Mouse (Mus musculus) kidney, postnatal 0 days (tissue): Measurements from ENCODE around the gene Fam107b. TPM values are rescaled to one million over a fixed set of nuclear protein-coding genes. Genes with fewer than 3 reads are reported as not detected.
A peak's percentile ranks its signal among the peaks of the same experiment; 100 is the strongest.

ENCODE experiments used
- ATAC-seq: fragments of 200-750 bp; cut with Nextera tagmentation; replicated peaks from 2 replicates; pipeline ENCODE4 v1.8.0; 2017; ENCODE audit warnings: low read depth, moderate number of reproducible peaks, moderate TSS enrichment, moderate library complexity; ENCODE audit not compliant: low FRiP score
- DNase-seq: peaks from one replicate; pipeline ENCODE4 v3.0.0-alpha.2; 2016; ENCODE audit warnings: low spot score
- H3K27ac ChIP-seq: fragments of 300-500 bp; sonication (generic); 2 replicates; pipeline ENCODE4 v1.5.1; 2014; ENCODE audit warnings: mild to moderate bottlenecking
- H3K27me3 ChIP-seq: fragments of 300-500 bp; sonication (generic); 2 replicates; pipeline ENCODE4 v1.6.1; 2014; ENCODE audit warnings: low read length, mixed read lengths; ENCODE audit not compliant: insufficient read depth
- H3K36me3 ChIP-seq: fragments of 300-500 bp; sonication (generic); 2 replicates; pipeline ENCODE4 v1.6.1; 2014; ENCODE audit warnings: low read length, mixed read lengths; ENCODE audit not compliant: insufficient read depth
- H3K4me1 ChIP-seq: fragments of 300-500 bp; sonication (generic); replicated peaks from 2 replicates; pipeline ENCODE4 v1.6.1; 2014; ENCODE audit warnings: antibody characterized with exemption, low read length, mixed read lengths; ENCODE audit not compliant: insufficient read depth
- H3K4me2 ChIP-seq: fragments of 300-500 bp; sonication (generic); 2 replicates; pipeline ENCODE4 v1.6.1; 2014; ENCODE audit warnings: mild to moderate bottlenecking, low read length, moderate library complexity, mixed read lengths
- H3K4me3 ChIP-seq: fragments of 300-500 bp; sonication (generic); replicated peaks from 2 replicates; pipeline ENCODE4 v1.5.1; 2014; ENCODE audit warnings: low read depth, low read length
- H3K9ac ChIP-seq: fragments of 300-500 bp; sonication (generic); 2 replicates; pipeline ENCODE4 v1.6.1; 2014; ENCODE audit warnings: low read depth, low read length
- H3K9me3 ChIP-seq: fragments of 300-500 bp; sonication (generic); replicated peaks from 2 replicates; pipeline ENCODE4 v1.6.1; 2016; ENCODE audit warnings: low read length, inconsistent platforms, mixed read lengths
- CTCF ChIP-seq: IDR thresholded peaks from 2 replicates; pipeline ENCODE4 v1.5.1; 2016; ENCODE audit warnings: antibody characterized with exemption, low read depth, mild to moderate bottlenecking, moderate library complexity
- WGBS: fragments of 180-500 bp; shearing (Covaris S2); extraction: QIAGEN DNeasy Blood & Tissue Kit; methylation state at CpG from one replicate; pipeline ENCODE4 v1.1.7; 2014; 5-methylcytosine and 5-hydroxymethylcytosine counted together
- polyA plus RNA-seq: library from polyadenylated mRNA; unstranded; fragments of >200 nt; fragmentation: Nextera tagmentation; extraction: Ambion mirVana; gene quantifications from 2 replicates; pipeline ENCODE4 v1.2.1, GENCODE M21; 2015

Fam107b gene
- polyA plus RNA-seq, 1 experiment from 2014 or later: 62.6 TPM

DNA sequence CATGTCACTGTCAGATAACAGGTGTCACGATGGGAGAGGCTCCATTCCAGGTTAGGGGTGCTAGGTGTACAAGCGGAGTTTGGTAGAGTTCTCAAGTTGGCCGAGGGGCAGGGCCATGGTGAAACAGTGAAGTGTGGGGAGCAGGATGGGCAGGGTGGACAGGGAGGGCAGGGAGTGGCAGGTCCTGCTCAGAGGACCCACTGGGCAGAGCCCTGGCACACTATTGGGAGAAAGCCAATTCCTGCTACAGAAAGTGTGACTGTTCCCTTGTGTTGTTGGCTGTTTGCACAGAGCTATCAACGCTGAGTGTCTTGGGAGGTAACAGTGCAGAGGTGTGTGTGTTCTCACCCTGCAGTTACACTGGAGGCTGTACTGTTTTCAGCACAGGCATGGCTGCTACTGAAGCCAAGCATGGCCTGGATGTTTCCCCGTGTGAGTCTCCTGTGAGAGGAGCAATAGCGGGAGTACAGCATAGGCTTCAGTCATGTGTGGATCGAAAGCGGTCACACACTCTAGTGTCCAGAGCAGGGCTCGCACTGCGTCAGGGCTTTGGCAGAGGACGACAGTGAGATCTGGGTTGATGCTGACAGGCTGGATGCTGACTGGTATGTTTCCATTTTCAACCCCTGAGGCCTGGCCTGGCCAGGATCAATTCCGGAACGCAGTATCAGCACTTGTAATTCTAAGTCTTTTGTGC is 175.8 kb downstream of the Fam107b start:
- Histone ChIP-seq H3K4me2 (no peak overlapping the region), H3K4me3 (no peak overlapping the region), H3K4me1 (peaks cover 13% of the 10 kb centered on the region), H3K27me3 (no peaks in the 10 kb centered on the region), H3K9me3 (no peaks in the 10 kb centered on the region), H3K36me3 (no peaks in the 10 kb centered on the region), H3K9ac (no peak overlapping the region), H3K27ac (no peak overlapping the region)
- ATAC-seq: no peak
- no peak for TF ChIP-seq CTCF
- WGBS: 77% methylated on average over 13 of the region's 13 CpGs
- DNase-seq: no peak

DNA sequence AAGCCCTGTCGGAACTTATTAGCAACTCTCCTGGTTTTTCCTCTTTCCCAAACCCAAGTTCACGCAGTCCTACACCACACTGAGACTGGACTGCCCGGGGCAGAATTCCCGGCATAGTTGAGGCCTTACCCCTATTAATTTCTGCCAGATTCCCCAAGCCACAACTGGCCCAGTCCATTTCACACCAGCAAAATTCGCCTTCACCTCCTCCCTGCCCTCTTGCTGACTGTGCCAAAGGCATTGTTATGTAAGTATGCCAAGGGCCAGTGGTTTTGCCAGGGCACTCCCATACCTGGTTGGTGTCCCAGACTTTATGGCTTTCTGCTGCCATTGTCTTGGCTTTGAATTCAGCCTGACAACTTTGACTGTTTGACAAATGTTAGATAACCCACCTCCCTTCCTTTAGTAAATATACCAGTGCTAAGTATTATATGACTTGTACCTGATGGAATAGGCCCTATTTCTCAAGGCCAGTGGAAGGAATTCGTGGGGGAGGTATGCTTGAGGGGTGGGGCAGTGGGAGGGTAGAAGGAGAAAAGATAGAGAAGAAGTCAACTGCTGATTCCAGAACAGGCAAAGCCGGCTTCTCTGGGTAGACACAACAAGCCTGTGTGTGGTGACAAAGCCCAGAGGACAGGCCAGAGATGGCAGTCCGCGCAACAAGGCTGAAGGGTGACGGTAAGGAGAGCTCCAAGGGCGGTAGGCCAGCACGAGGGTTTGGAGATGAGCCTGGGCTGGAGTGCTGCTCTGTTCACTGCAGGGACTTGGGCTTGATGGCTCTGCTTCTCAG is 178.6 kb downstream of the Fam107b start:
- no peak overlapping the region for H3K4me2 ChIP-seq
- H3K27me3 ChIP-seq: no peaks in the 10 kb centered on the region
- no peak overlapping the region for H3K9ac ChIP-seq
- TF ChIP-seq CTCF: no peak
- no peak overlapping the region for H3K4me3 ChIP-seq
- WGBS: 53% methylated on average over 12 of the region's 12 CpGs
- H3K9me3 ChIP-seq: no peaks in the 10 kb centered on the region
- H3K36me3 ChIP-seq: no peaks in the 10 kb centered on the region
- peaks cover 32% of the 10 kb centered on the region for H3K4me1 ChIP-seq
- no peak for DNase-seq
- peak; percentile 62; the same call in 1 of the 2 replicates for ATAC-seq
- H3K27ac ChIP-seq: peak overlapping the region; percentile 27

DNA sequence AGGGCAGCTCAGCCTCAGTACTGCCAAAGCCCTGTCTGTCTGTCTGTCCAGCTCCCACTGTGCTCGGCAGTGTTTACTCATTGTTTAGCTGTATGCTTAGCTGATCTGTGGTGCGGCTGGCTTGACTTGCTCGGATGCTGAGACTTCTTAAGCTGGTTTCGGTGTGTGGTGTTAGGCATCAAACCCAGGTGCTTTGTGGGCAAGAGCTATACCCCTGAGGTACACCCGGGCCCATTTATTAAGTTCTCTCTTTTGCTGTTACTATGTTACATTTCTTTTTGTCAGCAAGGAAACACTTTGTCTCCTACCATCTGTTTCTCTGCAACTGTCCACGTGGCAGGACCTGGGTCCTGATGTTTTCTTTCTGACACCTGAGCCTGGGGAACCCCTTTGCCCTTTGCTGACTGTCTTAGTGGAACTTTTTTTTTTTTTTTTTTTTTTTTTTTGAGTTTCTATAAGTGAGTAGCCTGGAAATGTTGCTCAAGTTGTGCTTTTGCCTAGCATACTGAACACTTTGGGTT is 179.3 kb downstream of the Fam107b start:
- Histone ChIP-seq H3K9ac (no peak overlapping the region), H3K36me3 (no peaks in the 10 kb centered on the region), H3K4me3 (no peak overlapping the region), H3K27ac (peak overlapping the region; percentile 27; the same call in 1 of the 2 replicates), H3K4me2 (no peak overlapping the region), H3K9me3 (no peaks in the 10 kb centered on the region), H3K4me1 (peaks cover 32% of the 10 kb centered on the region), H3K27me3 (no peaks in the 10 kb centered on the region)
- ATAC-seq: 0 out of 2 replicates have a peak, but pooled peaks have one; percentile 34
- 34% methylated on average over 6 of the region's 6 CpGs for WGBS
- TF ChIP-seq CTCF: no peak
- no peak for DNase-seq

DNA sequence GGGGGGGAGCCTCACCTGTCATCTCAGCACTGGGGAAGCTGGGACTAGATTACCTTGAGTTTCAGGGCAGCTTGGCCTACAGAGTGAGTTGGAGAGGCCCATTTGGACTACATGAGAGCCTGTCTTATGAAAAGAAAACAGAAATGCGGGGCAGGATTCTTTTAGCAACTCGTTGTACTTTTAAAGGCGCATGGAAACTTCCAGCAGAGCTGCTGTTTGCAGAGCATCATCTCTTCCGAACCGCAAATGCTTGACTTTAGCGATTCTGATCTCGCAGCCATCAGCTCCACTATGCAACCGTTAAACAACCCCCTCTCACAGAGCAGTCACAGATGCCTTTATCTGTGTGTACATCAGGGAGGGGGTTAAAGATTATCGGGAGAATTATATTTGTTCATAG is 179.8 kb downstream of the Fam107b start:
- H3K27me3 ChIP-seq: no peaks in the 10 kb centered on the region
- no peaks in the 10 kb centered on the region for H3K9me3 ChIP-seq
- TF ChIP-seq CTCF: no peak
- no peak overlapping the region for H3K4me3 ChIP-seq
- peaks cover 32% of the 10 kb centered on the region for H3K4me1 ChIP-seq
- WGBS: 64% methylated on average over 9 of the region's 9 CpGs
- no peak overlapping the region for H3K4me2 ChIP-seq
- H3K36me3 ChIP-seq: no peaks in the 10 kb centered on the region
- H3K9ac ChIP-seq: no peak overlapping the region
- no peak overlapping the region for H3K27ac ChIP-seq
- ATAC-seq: no peak
- DNase-seq: no peak

DNA sequence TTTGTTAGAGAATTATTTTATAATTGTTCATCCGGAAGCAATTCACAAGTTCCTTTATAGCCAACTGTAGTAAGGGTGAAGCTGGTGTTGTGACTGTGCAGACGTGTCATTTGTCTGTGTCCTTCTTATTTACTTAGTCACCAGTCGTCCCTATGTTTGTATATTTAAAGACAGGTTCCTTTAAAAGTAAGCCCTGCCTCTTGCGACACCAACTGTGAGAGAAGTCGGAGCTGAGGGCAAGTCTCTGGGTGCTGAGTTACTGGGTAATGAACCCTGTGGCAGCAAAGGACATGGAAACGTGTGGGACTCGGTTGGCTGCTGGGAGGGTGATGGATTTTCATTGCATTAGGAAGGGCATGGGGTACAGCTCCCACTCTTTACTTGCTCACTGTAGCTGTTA is 182.1 kb downstream of the Fam107b start:
- DNase-seq (peak; percentile 56), ATAC-seq (no peak)
- Histone ChIP-seq H3K36me3 (no peaks in the 10 kb centered on the region), H3K9me3 (no peaks in the 10 kb centered on the region), H3K27me3 (no peaks in the 10 kb centered on the region), H3K4me3 (no peak overlapping the region), H3K27ac (no peak overlapping the region), H3K4me2 (no peak overlapping the region), H3K9ac (no peak overlapping the region), H3K4me1 (peaks cover 29% of the 10 kb centered on the region)
- WGBS: 34% methylated on average over 7 of the region's 7 CpGs
- TF ChIP-seq CTCF: no peak

DNA sequence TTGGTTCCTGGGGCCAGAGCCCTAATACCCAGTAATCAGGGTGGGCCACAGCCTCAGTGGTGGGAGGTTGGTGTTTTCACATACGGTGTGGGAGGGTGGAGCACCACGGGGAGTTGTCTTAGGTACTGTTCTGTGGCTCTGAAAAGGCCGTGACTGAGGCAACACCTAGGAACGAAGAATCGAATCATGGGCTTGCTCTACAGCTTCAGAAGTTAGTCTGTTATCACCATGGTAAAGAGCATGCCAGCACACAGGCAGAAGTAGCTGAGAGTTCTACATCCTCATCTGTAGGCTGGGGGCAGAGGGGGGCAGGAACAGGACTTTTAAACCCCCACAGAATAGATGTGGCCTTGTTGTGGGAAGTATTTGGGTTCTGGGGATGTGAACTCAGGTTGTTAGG is 182.6 kb downstream of the Fam107b start:
- H3K4me2 ChIP-seq: no peak overlapping the region

More for the DNA sequence above, 182.6 kb downstream of the Fam107b start:
- no peak for TF ChIP-seq CTCF
- DNase-seq (no peak), ATAC-seq (no peak)
- no peaks in the 10 kb centered on the region for H3K27me3 ChIP-seq
- H3K4me1 ChIP-seq: peaks cover 29% of the 10 kb centered on the region
- no peak overlapping the region for H3K4me3 ChIP-seq
- H3K36me3 ChIP-seq: no peaks in the 10 kb centered on the region
- 69% methylated on average over 5 of the region's 5 CpGs for WGBS
- no peaks in the 10 kb centered on the region for H3K9me3 ChIP-seq
- H3K27ac ChIP-seq: no peak overlapping the region
- H3K9ac ChIP-seq: no peak overlapping the region
